Mouse (Mus musculus): ENCODE measurements at regions not wholly inside any gene's neighbourhood (a gene's known extent, or its start where the extent isn't known, plus 50 kb on each side); places are given as distances from the start of the nearest gene placed in this dataset.

DNA sequence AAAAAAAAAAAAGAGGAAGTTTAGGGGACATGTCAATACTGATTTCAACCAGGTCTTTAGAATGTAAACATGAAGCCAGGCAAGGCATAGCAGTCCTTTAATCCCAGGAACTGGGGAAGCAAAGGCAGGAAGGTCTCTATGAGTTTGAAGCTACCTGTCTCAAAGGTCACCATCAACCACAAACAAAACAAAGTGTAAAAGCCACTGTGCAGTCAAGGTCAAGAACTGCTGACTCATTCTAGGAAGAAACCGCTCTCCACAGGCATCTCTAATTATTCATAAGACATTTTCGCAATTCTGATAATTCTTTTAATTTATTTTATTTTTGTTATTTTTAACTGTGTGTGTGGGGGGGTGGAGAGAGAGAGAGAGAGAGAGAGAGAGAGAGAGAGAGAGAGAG, 364.0 kb downstream of the Cntnap4 start:
- DNase-seq = no peak

GRCm38 (mm10) chr8:112935411-112935810, 365.6 kb downstream of the Cntnap4 start:
- DNase-seq = no peak

GRCm38 (mm10) chr8:112935897-112936719, 366.3 kb downstream of the Cntnap4 start:
- DNase-seq = no peak

- peak; percentile 80 for DNase-seq
Measured at GRCm38 (mm10) chr8:112972418-112972817, 402.6 kb downstream of the Cntnap4 start.

- no peak for DNase-seq
Measured at GRCm38 (mm10) chr8:112975734-112976133, 405.9 kb downstream of the Cntnap4 start.

DNA sequence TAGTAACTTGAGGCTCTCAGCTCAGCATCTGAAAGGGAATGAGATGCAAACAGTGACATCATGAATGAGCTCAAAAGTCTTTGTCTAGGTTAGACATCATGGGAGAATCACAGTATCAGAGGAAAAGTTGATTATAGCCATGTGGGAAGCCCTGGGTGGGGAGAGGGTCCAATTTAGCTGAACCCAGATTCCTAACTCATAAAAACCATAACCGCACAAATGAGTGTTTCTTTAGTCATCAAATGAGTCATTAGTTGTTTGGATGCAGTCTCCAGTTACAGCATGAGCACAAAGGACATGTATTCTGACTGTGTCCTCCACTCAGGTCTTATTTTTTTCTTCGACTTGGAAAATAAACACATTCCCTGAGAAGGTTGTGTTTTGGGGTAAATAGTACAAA, 406.5 kb downstream of the Cntnap4 start:
- no peak for DNase-seq

DNA sequence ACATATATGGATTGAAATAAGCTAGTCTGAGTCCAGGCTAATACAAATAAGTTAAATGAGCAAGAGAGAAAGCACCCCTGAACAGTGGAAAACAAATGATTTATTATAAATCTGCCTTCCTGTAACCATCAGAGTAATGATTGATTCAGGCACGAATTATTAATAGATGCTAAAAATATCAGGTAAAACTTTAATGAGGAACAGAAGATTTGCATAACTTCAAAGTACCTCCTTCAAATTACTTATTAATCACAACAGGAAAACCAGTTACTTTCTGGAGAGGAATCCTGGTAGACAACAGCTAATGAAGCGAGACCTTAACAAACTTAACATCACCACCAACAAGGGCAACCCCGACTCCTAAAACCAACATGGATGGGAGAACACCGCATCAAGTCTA, 423.9 kb downstream of the Cntnap4 start:
- no peak for DNase-seq

GRCm38 (mm10) chr8:113007356-113007755, 437.5 kb downstream of the Cntnap4 start:
- no peak for DNase-seq

DNA sequence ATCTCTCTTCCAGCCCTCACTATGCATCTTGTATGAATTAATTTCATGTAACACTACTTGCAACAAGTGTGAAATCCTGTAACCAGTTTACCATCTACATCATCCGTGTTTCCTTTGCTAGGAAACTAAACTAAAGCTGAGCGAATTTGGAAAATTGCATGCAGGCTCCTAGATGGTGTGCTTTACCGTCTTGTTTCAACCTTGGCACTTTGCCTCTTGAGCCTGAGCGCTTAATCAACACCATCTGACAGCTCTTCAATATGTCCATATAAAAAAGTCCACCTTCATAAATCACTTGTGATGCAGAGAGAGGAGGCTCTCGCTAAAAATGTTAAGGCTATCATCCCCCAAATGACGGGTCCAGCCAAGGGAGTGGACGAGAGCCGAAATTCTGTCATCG, 459.0 kb downstream of the Cntnap4 start:
- no peak for DNase-seq

- no peak for DNase-seq
Measured at GRCm38 (mm10) chr8:113051770-113052473, 482.1 kb downstream of the Cntnap4 start.

- DNase-seq = no peak
Measured at GRCm38 (mm10) chr8:113065246-113066169, 495.7 kb downstream of the Cntnap4 start.

- DNase-seq = no peak
Measured at GRCm38 (mm10) chr8:113066170-113066708, 496.4 kb downstream of the Cntnap4 start.

- DNase-seq = no peak
Measured at GRCm38 (mm10) chr8:113083976-113084375, 514.1 kb downstream of the Cntnap4 start.

GRCm38 (mm10) chr8:113087586-113087985, 517.7 kb downstream of the Cntnap4 start:
- DNase-seq = no peak

DNA sequence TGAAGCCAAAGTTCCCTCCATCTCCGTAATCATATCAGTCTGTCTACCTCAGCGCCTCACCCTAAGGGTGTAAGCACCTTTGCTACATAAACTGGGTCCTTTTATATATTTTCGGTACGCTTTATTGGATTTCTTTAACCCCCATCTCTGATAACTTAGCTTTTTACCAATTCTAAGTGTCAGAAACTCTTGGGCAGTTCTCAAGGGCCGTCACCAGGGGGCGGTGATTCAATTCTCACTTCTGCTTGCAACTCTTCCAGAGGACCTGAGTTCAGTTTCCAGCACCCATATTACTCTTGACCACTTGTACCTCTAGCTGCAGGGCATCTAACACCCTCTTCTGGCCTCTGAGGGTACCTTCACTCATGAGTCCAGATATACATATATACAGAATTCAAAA, 523.7 kb upstream of the Mon1b start:
- DNase-seq = no peak

DNA sequence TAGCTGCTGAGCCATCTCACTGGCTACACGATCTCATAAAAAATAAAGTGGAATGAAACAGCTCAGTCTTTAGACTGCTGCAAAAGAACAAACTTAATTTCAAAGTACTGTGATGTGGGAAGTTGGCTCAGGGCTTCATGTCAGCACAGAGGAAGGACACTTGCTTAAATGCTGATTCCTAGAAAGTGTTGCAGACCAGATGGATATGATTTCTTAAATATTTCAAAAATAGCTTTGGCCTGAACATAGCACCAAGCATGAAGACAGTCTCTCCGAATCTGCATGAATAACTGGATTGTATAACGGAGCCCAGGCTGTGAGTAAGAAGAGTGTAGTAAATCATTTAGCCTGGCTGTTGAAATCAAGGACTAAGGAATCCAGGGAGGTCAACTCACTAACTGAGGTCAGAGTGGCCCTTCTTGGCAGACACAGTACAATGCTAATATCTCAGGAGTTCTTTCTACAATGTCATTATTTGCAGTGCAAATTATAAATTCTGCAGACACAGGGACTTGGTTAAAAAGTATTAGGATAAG, 521.2 kb upstream of the Mon1b start:
- DNase-seq = peak; percentile 24

DNA sequence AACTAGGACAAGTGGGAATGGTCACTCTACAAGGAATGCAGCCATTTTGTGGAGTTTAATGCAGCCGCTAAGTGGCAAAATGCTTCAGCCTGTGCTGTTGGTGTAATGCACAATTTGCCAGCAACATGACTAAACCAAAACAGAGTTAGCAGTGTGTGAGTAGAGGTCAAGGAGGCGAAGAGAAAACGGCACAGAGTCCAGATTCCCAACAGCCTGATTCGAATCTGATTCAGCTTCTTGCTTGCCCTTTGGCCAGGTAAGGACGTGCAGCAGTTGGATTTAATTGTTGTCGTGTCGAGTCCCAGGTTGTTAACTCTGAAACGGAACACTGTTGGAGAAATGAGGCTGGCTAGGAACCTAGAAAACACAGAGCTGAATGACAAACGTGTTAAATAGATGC, 518.1 kb upstream of the Mon1b start:
- DNase-seq = no peak

GRCm38 (mm10) chr8:113125586-113125985, 509.8 kb upstream of the Mon1b start:
- DNase-seq = no peak

DNA sequence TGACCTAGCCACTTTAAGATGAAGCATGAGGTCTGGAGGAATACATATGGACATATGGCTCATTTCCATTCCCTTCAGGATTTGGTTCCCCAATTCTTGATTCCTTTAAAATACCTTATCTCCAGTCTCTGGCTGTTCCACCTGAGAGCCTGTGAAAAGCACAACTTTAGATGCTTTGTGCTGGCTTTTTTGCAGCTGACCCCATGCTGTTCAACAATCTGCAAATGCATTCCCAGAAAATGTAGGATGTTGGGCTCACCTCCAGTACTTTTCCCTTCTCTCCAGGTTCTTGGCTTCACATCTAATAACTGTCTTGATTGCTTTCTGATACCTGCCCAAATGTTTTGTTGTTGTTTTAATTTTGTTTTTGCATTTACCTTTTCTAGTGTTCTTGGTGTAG, 498.0 kb upstream of the Mon1b start:
- no peak for DNase-seq

- no peak for DNase-seq
Measured at GRCm38 (mm10) chr8:113140021-113140420, 495.4 kb upstream of the Mon1b start.

- DNase-seq = no peak
Measured at GRCm38 (mm10) chr8:113141131-113141530, 494.3 kb upstream of the Mon1b start.

- DNase-seq = no peak
Measured at GRCm38 (mm10) chr8:113176591-113176990, 458.8 kb upstream of the Mon1b start.

DNA sequence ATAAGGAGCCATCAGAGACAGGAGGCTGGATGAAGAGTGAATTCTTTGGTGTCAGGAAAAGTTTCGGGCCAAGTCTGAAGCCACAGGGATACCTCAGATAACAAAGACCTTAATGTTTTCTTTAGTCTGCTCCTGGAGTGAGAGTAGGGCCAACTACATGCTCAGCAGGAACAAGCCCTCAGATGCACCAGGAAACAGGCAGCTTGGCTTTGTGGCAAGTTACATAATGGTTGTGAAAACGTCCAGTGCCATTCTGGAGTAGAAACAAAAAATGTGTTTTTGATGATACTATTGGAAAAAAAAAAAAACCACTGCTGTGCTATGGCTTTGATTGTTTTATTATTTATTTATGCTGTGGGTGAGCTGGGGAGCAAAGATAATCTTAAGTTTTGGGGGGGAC, 452.2 kb upstream of the Mon1b start:
- DNase-seq = no peak

Data from right cerebral cortex, adult 18-20 months (tissue).